Mouse (Mus musculus) olfactory bulb, adult 2 months (tissue): ENCODE data around the gene Cep70.

Experiments used
- CTCF ChIP-seq: fragments of 200-500 bp; IDR thresholded peaks from 2 replicates; pipeline ENCODE4 v1.5.1; 2012; ENCODE audit warnings: low read depth, mild to moderate bottlenecking, low read length, moderate library complexity; ENCODE audit not compliant: insufficient read depth
- POLR2A ChIP-seq: fragments of 200-500 bp; IDR thresholded peaks from 2 replicates; pipeline ENCODE4 v1.6.1; 2012; ENCODE audit warnings: mild to moderate bottlenecking, low read depth, low read length, moderate library complexity; ENCODE audit not compliant: insufficient read depth

DNA sequence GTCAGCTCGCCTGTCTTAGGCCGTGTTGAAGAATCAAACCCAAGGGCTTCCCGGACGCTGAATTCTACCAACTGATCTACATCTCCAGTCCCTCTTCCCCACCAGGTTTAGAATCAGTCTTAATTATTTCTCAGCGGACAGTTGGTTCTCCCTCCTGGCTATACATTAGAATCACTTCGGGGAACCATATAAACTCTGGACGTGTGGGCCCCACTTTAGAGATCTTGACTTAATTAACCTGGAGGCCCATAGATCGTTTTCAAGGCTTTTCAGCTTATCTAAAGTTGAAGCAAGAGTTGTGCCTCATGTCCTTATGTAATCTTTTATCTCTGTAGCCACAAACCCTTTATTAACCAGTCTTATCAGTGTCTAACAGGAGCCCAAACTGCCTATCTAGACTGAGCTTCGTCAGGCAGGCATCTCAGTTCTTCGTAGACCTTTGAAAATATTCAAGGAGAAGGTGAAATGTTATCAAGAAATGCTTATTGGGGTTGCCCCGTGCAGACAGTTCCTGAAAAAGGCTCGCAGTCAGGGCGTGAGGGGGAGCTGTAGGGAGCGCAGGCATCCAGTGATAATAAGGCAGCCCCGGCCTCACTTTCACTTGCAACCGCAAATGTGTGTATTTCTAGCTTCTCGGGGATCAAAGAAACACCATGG is 506 bp upstream of the Cep70 start:
- TF ChIP-seq POLR2A (no peak), CTCF (no peak)
